ENCODE assay signal across 12 mouse cellular contexts in the genomic region with DNA sequence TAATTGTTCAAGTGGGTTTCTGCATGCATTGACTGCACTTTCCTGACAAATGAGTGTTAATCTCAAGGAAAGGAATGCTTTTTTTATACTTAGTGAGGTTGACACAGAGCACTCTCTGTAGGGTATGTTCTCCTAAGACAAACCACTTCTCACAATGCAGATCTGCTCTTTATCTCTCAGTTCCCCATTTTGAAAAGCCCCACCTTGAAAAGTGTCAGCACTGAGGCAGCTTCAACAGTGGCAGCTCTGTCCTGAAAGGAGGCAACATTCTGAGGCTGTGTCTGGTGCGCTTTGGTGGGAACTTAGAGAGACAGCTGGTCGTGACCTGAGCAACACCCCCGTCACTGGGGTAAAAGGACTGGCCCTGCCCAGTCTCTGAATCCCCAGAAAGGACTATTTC. TPM values are rescaled to one million over a fixed set of nuclear protein-coding genes. Genes with fewer than 3 reads are reported as not detected.
DNase-seq lines count a peak whose midpoint lies in the region; ATAC-seq and TF ChIP-seq lines count a peak whose summit lies in the region.
"Had no signal": no experiment of that assay in that cellular context is flagged by ENCODE, and none has a peak within 500 bp of the region (broad histone marks: within the 10 kb centered on the region; RNA-seq: fewer than 3 reads in every experiment).

No protein-coding gene starts in this region.

- H3K4me2 ChIP-seq in forebrain, postnatal 0 days (ENCODE audit: low read depth) = no peak overlapping the region
- no peak overlapping the region for H3K4me2 ChIP-seq in forebrain, embryonic 14.5 days (ENCODE audit: low read length)
- H3K4me2 ChIP-seq in kidney, embryonic 16.5 days (replicated peaks; ENCODE audit: low read depth, low read length) = no peak overlapping the region
- no peak overlapping the region for H3K4me2 ChIP-seq in liver, embryonic 16.5 days (ENCODE audit: low read depth, low read length)
- H3K4me2 ChIP-seq: hindbrain, embryonic 15.5 days; limb, embryonic 13.5 days had no signal

- no peak overlapping the region for H3K9ac ChIP-seq in forebrain, postnatal 0 days
- no peak overlapping the region for H3K9ac ChIP-seq in forebrain, embryonic 14.5 days (ENCODE audit: low read length)
- H3K9ac ChIP-seq in kidney, embryonic 16.5 days (replicated peaks; ENCODE audit: low read length) = no peak overlapping the region
- no peak overlapping the region for H3K9ac ChIP-seq in liver, embryonic 16.5 days (ENCODE audit: low read depth, low read length)
- H3K9ac ChIP-seq: hindbrain, embryonic 15.5 days; limb, embryonic 13.5 days had no signal

- DNase-seq in forebrain, postnatal 0 days = no peak
- DNase-seq in forebrain, embryonic 14.5 days (ENCODE audit: low spot score) = no peak
- no peak for DNase-seq in kidney, adult 8-10 months
- peak; percentile 69 for DNase-seq in A20 (ENCODE audit: low read depth, low spot score)
- DNase-seq in left cerebral cortex, adult 8-10 months (ENCODE audit: low spot score in 2 of 2) = no peak
- no peak for DNase-seq in layer of hippocampus, adult 11-12 months (ENCODE audit: low spot score)
- DNase-seq: cerebellum, postnatal 36 days had no signal

- 76% methylated on average over 3 of the region's 3 CpGs for WGBS in forebrain, postnatal 0 days
- WGBS in forebrain, embryonic 14.5 days = 67% methylated on average over 3 of the region's 3 CpGs
- WGBS in kidney, embryonic 16.5 days = 77% methylated on average over 3 of the region's 3 CpGs
- 15% methylated on average over 3 of the region's 3 CpGs for WGBS in liver, embryonic 16.5 days (ENCODE audit: insufficient replicate concordance)

- H3K27me3 ChIP-seq in forebrain, postnatal 0 days (ENCODE audit: insufficient read depth, low read length) = no peaks in the 10 kb centered on the region
- H3K27me3 ChIP-seq in forebrain, embryonic 14.5 days (replicated peaks; ENCODE audit: control insufficient read depth, insufficient read depth, low read length) = no peaks in the 10 kb centered on the region
- H3K27me3 ChIP-seq in kidney, embryonic 16.5 days (ENCODE audit: insufficient read depth, low read length) = no peaks in the 10 kb centered on the region
- H3K27me3 ChIP-seq in liver, embryonic 16.5 days (ENCODE audit: control insufficient read depth, insufficient read depth, low read depth, low read length) = no peaks in the 10 kb centered on the region
- H3K27me3 ChIP-seq: hindbrain, embryonic 15.5 days; limb, embryonic 13.5 days had no signal

- H3K36me3 ChIP-seq in forebrain, postnatal 0 days (ENCODE audit: insufficient read depth) = peaks cover 19% of the 10 kb centered on the region
- peaks cover 13% of the 10 kb centered on the region; the same call in 1 of the 2 replicates for H3K36me3 ChIP-seq in forebrain, embryonic 14.5 days (ENCODE audit: control insufficient read depth, insufficient read depth, low read length)
- H3K36me3 ChIP-seq in kidney, embryonic 16.5 days (ENCODE audit: insufficient read depth, low read length) = peaks cover 9% of the 10 kb centered on the region
- H3K36me3 ChIP-seq in liver, embryonic 16.5 days (ENCODE audit: control insufficient read depth, insufficient read depth) = no peaks in the 10 kb centered on the region

- H3K27ac ChIP-seq in forebrain, postnatal 0 days (ENCODE audit: low read depth, low read length) = peak overlapping the region; percentile 54; the same call in 1 of the 2 replicates
- no peak overlapping the region for H3K27ac ChIP-seq in forebrain, embryonic 14.5 days (ENCODE audit: low read depth, low read length)
- peak overlapping the region; percentile 70; the same call in 1 of the 2 replicates for H3K27ac ChIP-seq in kidney, embryonic 16.5 days (ENCODE audit: low read length)
- peak overlapping the region; percentile 14; the same call in 1 of the 2 replicates for H3K27ac ChIP-seq in liver, embryonic 16.5 days (ENCODE audit: low read length)
- H3K27ac ChIP-seq: hindbrain, embryonic 15.5 days; limb, embryonic 13.5 days had no signal

- no peak for TF ChIP-seq CTCF in forebrain, postnatal 0 days (IDR thresholded peaks at IDR 0.05; ENCODE audit: low read depth)

- H3K4me1 ChIP-seq in forebrain, postnatal 0 days (ENCODE audit: insufficient read depth) = peaks cover 7% of the 10 kb centered on the region
- peaks cover 10% of the 10 kb centered on the region for H3K4me1 ChIP-seq in forebrain, embryonic 14.5 days (ENCODE audit: control insufficient read depth, insufficient read depth, low read length)
- H3K4me1 ChIP-seq in kidney, embryonic 16.5 days (ENCODE audit: insufficient read depth, low read length) = peaks cover 15% of the 10 kb centered on the region
- peaks cover 7% of the 10 kb centered on the region for H3K4me1 ChIP-seq in liver, embryonic 16.5 days (ENCODE audit: control insufficient read depth, low read depth, low read length)
- H3K4me1 ChIP-seq: limb, embryonic 13.5 days had no signal

- ATAC-seq in forebrain, postnatal 0 days = no peak; the same call in 1 of the 2 replicates
- ATAC-seq in forebrain, embryonic 14.5 days = no peak
- ATAC-seq in kidney, embryonic 16.5 days (ENCODE audit: low FRiP score, low TSS enrichment) = no peak
- no peak for ATAC-seq in liver, embryonic 16.5 days (ENCODE audit: low read depth)

- no peak overlapping the region for H3K4me3 ChIP-seq in forebrain, postnatal 0 days (ENCODE audit: low read depth, low read length)
- H3K4me3 ChIP-seq in forebrain, embryonic 14.5 days (ENCODE audit: low read depth, low read length) = no peak overlapping the region
- H3K4me3 ChIP-seq in kidney, embryonic 16.5 days (ENCODE audit: low read length) = no peak overlapping the region
- H3K4me3 ChIP-seq in liver, embryonic 16.5 days (ENCODE audit: low read depth, low read length) = no peak overlapping the region
- H3K4me3 ChIP-seq: hindbrain, embryonic 15.5 days; limb, embryonic 13.5 days; myocyte had no signal

- H3K9me3 ChIP-seq in forebrain, postnatal 0 days (ENCODE audit: low read length) = no peaks in the 10 kb centered on the region
- H3K9me3 ChIP-seq in forebrain, embryonic 14.5 days (replicated peaks; ENCODE audit: control insufficient read depth, low read length) = no peaks in the 10 kb centered on the region
- no peaks in the 10 kb centered on the region for H3K9me3 ChIP-seq in kidney, embryonic 16.5 days (ENCODE audit: low read length)
- no peaks in the 10 kb centered on the region for H3K9me3 ChIP-seq in liver, embryonic 16.5 days (replicated peaks; ENCODE audit: control insufficient read depth, low read length)
- H3K9me3 ChIP-seq: hindbrain, embryonic 15.5 days; limb, embryonic 13.5 days had no signal

RNA-seq across cellular contexts. Expression of gene Rho, which starts 22.5 kb away (rescaled TPM):
- total RNA-seq in forebrain, postnatal 0 days (2014; rRNA removed) = 0.23 and 0.57 TPM in 2 replicates
- polyA plus RNA-seq in forebrain, postnatal 0 days (2015; fragmentation: Nextera tagmentation; extraction: Ambion mirVana) = 0.08 TPM in 1 of 2 replicates, not detected in the other
- 0.19 and 0.30 TPM in 2 replicates for polyA plus RNA-seq in forebrain, embryonic 14.5 days (2014; fragmentation: Nextera tagmentation; extraction: Ambion mirVana)
- polyA plus RNA-seq in kidney, embryonic 16.5 days (2015; fragmentation: Nextera tagmentation; extraction: Ambion mirVana) = 0.16 and 0.37 TPM in 2 replicates
- not detected in 2 replicates for polyA plus RNA-seq in liver, embryonic 16.5 days (2015; fragmentation: Nextera tagmentation; extraction: Ambion mirVana)
- total RNA-seq in left cerebral cortex, adult 8-10 months (2022) = under 1 TPM; 0.07 to 0.59 (median 0.24) TPM

RNA-seq across cellular contexts. Expression of gene H1foo, which starts 35.7 kb away (rescaled TPM):
- total RNA-seq in forebrain, postnatal 0 days (2014; rRNA removed) = not detected in 2 replicates
- not detected in 2 replicates for polyA plus RNA-seq in forebrain, postnatal 0 days (2015; fragmentation: Nextera tagmentation; extraction: Ambion mirVana)
- polyA plus RNA-seq in forebrain, embryonic 14.5 days (2014; fragmentation: Nextera tagmentation; extraction: Ambion mirVana) = not detected in 2 replicates
- not detected in 2 replicates for polyA plus RNA-seq in kidney, embryonic 16.5 days (2015; fragmentation: Nextera tagmentation; extraction: Ambion mirVana)
- not detected in 2 replicates for polyA plus RNA-seq in liver, embryonic 16.5 days (2015; fragmentation: Nextera tagmentation; extraction: Ambion mirVana)
- not detected for total RNA-seq in left cerebral cortex, adult 8-10 months (2022)
- polyA plus RNA-seq: hindbrain, embryonic 15.5 days; limb, embryonic 13.5 days; myocyte had no signal

RNA-seq across cellular contexts. Expression of gene Ift122, which starts 55.8 kb away (rescaled TPM):
- total RNA-seq in forebrain, postnatal 0 days (2014; rRNA removed) = 27.1 and 32.6 TPM in 2 replicates
- polyA plus RNA-seq in forebrain, postnatal 0 days (2015; fragmentation: Nextera tagmentation; extraction: Ambion mirVana) = 17.6 and 25.6 TPM in 2 replicates
- 16.9 and 23.2 TPM in 2 replicates for polyA plus RNA-seq in forebrain, embryonic 14.5 days (2014; fragmentation: Nextera tagmentation; extraction: Ambion mirVana)
- polyA plus RNA-seq in kidney, embryonic 16.5 days (2015; fragmentation: Nextera tagmentation; extraction: Ambion mirVana) = 38.4 and 40.1 TPM in 2 replicates
- polyA plus RNA-seq in liver, embryonic 16.5 days (2015; fragmentation: Nextera tagmentation; extraction: Ambion mirVana) = 2.1 and 2.7 TPM in 2 replicates
- 10 to 100 TPM; 27.1 to 30.5 (median 27.7) TPM for total RNA-seq in left cerebral cortex, adult 8-10 months (2022)

RNA-seq across cellular contexts. Expression of gene Mbd4, which starts 55.9 kb away (rescaled TPM):
- total RNA-seq in forebrain, postnatal 0 days (2014; rRNA removed) = 6.6 and 6.7 TPM in 2 replicates
- polyA plus RNA-seq in forebrain, postnatal 0 days (2015; fragmentation: Nextera tagmentation; extraction: Ambion mirVana) = 4.3 and 6.8 TPM in 2 replicates
- 9.3 and 11.3 TPM in 2 replicates for polyA plus RNA-seq in forebrain, embryonic 14.5 days (2014; fragmentation: Nextera tagmentation; extraction: Ambion mirVana)
- 18.6 and 22.0 TPM in 2 replicates for polyA plus RNA-seq in kidney, embryonic 16.5 days (2015; fragmentation: Nextera tagmentation; extraction: Ambion mirVana)
- polyA plus RNA-seq in liver, embryonic 16.5 days (2015; fragmentation: Nextera tagmentation; extraction: Ambion mirVana) = 8.5 and 9.3 TPM in 2 replicates
- 1 to 10 TPM; 7.8 to 9.4 (median 8.1) TPM for total RNA-seq in left cerebral cortex, adult 8-10 months (2022)
